Mouse (Mus musculus): ENCODE data around the gene Rnf135. TPM values are rescaled to one million over a fixed set of nuclear protein-coding genes. Genes with fewer than 3 reads are reported as not detected.
"Not testable (repeated sequence)": the region's sequence is repeated elsewhere in the genome, so short reads cannot be mapped to it uniquely, and the experiment has no call there.

Gene Rnf135
- polyA plus RNA-seq, 1 experiment = 6.1 TPM

DNA sequence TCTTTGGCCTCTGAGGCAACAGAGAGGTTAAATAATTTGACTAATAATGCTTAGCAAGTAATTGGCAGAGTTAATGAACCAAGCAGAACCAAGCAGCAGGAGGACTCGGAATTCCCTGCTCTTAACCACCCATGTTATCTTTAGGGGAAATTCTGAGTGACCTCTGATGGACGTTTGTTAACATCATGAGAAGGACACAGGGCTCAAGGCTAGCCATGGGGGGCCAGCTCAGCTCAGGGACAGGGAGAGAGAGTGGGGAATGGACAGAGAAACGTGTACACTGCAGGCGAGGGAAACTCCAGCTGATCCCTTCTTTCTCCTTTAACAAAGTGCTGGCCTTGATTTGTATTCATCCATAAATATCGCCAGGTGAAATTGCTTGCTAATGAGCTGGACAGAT lies 21.3 kb downstream of the Rnf135 start:
- DNase-seq = no peak
- no peak overlapping the region for H3K27ac ChIP-seq (ENCODE audit: insufficient read depth, low read length)
- H3K4me1 ChIP-seq (ENCODE audit: control insufficient read depth, insufficient read depth, low read length) = no peaks in the 10 kb centered on the region
- no peaks in the 10 kb centered on the region for H3K27me3 ChIP-seq (ENCODE audit: control insufficient read depth, insufficient read depth, low read length)
- TF ChIP-seq CTCF (IDR thresholded peaks at IDR 0.05; ENCODE audit: borderline replicate concordance, insufficient read depth, low read depth, low read length) (no peak), POLR2A (IDR thresholded peaks at IDR 0.05; ENCODE audit: borderline replicate concordance, insufficient read depth, low read length) (no peak)
- no peak overlapping the region for H3K4me3 ChIP-seq (replicated peaks; ENCODE audit: insufficient read depth, low read depth, low read length)
- WGBS = 43% methylated on average over 5 of the region's 5 CpGs

DNA sequence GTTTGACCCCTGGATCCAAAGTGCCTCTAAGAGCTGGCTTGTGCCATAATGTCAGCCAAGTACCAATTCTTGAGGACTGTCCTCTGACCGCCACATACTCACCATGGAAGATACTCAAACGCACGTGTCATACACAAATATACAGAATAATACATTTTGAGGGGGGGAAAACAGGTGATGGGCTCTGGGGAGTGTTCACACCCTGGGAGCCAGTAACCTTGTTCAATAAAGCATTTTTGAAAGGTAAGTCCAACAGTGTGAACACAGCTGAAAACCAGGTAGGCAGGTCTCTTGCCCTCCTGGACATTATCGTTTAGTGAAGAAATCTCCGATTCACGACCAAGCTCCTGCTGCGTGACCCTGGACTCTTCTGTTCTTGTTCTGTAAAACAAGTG lies 24.8 kb downstream of the Rnf135 start:
- no peaks in the 10 kb centered on the region for H3K27me3 ChIP-seq (ENCODE audit: control insufficient read depth, insufficient read depth, low read length)
- TF ChIP-seq POLR2A (IDR thresholded peaks at IDR 0.05; ENCODE audit: borderline replicate concordance, insufficient read depth, low read length) (no peak), CTCF (IDR thresholded peaks at IDR 0.05; ENCODE audit: borderline replicate concordance, insufficient read depth, low read depth, low read length) (no peak)
- H3K27ac ChIP-seq (ENCODE audit: insufficient read depth, low read length) = no peak overlapping the region
- DNase-seq = no peak
- H3K4me1 ChIP-seq (ENCODE audit: control insufficient read depth, insufficient read depth, low read length) = peaks cover 4% of the 10 kb centered on the region
- 36% methylated on average over 7 of the region's 7 CpGs for WGBS
- H3K4me3 ChIP-seq (replicated peaks; ENCODE audit: insufficient read depth, low read depth, low read length) = peak overlapping the region; percentile 67

DNA sequence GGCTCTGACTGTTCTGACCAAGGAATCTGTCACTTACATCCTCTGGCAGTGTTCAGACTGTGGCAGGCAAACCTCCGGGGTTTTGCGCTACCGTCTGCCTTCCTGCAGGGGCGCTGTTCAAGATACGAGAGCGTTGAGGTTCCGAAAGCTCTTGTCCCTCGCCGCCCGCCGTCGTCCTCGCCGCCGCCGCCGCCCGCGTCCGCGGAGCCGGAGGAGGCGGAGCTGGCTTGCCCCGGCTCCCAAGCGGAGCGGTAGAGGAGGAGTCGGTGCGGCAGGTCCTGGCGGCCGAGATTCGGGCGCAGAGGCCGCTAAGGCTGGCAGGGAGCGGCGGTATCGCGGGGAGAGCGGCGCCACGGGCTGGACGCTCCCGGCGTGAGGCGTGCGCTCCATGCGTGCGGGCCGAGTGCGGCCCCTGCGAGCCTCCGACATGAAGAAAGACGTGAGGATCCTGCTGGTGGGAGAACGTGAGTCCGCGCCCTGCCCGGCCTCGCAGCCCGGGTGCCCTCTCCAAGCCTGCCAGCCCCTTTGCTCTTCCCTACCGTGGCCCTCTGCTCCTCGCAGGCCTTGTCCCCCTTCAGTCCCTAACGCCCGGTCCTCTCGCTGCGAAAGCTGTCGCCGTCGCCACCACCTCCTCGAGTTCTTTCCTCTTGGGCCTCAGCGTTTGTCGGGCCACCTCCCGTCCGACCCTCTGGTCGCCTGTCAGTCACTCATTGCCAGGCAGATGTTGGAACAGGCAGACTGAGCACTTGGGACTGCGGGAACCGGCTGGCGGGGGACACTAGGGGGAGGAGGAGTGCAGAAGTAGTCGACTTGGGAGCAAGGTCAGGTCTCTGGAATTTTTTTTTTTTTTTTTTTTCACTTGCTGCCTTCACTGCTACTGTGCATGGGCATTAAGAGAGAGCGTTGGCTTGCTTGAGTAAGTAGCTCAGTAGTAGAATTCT lies 25.5 kb downstream of the Rnf135 start, which contains the start of gene Rhot1:
Gene Rhot1 (plus strand): TSS at position 160 of the 941 bp plus-strand sequence.
- Histone ChIP-seq H3K4me1 (ENCODE audit: control insufficient read depth, insufficient read depth, low read length) (peaks cover 4% of the 10 kb centered on the region), H3K4me3 (replicated peaks; ENCODE audit: insufficient read depth, low read depth, low read length) (peak within 1 kb of the TSS; percentile 67), H3K27ac (ENCODE audit: insufficient read depth, low read length) (peak within 1 kb of the TSS; percentile 48), H3K27me3 (ENCODE audit: control insufficient read depth, insufficient read depth, low read length) (no peaks in the 10 kb centered on the region)
- peak; percentile 96 to 98 for DNase-seq
- peak; percentile 79 for TF ChIP-seq CTCF (IDR thresholded peaks at IDR 0.05; ENCODE audit: borderline replicate concordance, insufficient read depth, low read depth, low read length)
- TF ChIP-seq POLR2A (IDR thresholded peaks at IDR 0.05; ENCODE audit: borderline replicate concordance, insufficient read depth, low read length) = peak; percentile 71
- under 1% methylated on average over 78 of the region's 78 CpGs for WGBS

DNA sequence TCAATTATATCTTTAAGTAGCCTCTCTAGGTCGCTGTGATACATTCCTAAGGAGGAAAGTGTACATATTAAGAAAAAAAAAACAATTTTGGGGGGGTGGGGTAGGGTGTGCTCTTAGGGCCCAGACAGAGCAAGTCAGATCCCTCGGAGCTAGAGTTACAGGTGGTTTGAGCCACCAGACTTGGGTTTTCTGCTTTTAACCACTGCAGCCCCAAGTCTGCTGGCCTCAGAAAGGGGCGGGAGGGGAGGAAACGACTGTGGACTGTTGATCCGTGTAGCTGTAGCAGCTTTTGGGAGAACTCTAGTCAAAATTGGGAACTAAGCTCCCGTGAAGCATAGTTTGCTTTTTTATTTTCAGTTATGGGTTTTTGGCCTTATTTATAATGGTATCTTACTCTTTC lies 26.7 kb downstream of the Rnf135 start:
- WGBS = 36% methylated on average over 6 of the region's 6 CpGs
- H3K4me3 ChIP-seq (replicated peaks; ENCODE audit: insufficient read depth, low read depth, low read length) = peak overlapping the region; percentile 26
- TF ChIP-seq CTCF (IDR thresholded peaks at IDR 0.05; ENCODE audit: borderline replicate concordance, insufficient read depth, low read depth, low read length) (no peak), POLR2A (IDR thresholded peaks at IDR 0.05; ENCODE audit: borderline replicate concordance, insufficient read depth, low read length) (no peak)

DNA sequence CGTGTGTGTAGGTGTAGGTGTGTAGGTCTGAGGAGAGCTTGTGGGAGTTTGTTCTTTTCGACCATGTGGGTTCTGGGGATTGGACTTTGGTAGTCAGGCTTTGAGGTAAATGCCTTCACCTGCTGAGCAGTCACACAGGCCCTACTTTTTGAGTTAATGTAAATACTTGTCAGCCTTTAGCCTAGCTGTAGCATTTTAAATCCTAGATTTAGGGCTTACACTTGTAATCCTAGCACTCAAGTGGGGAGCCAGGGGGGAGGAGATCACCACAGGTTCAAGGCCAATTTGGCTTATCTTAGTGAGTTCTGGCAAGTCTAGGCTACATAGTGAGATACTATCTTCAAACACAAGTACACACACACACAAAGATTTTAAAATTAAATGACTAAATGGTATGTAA lies 28.6 kb downstream of the Rnf135 start:
- peaks cover 4% of the 10 kb centered on the region for H3K4me1 ChIP-seq (ENCODE audit: control insufficient read depth, insufficient read depth, low read length)
- no peak for DNase-seq
- WGBS = 97% methylated on average over 2 of the region's 2 CpGs
- TF ChIP-seq CTCF (IDR thresholded peaks at IDR 0.05; ENCODE audit: borderline replicate concordance, insufficient read depth, low read depth, low read length) (no peak), POLR2A (IDR thresholded peaks at IDR 0.05; ENCODE audit: borderline replicate concordance, insufficient read depth, low read length) (no peak)
- no peak overlapping the region for H3K27ac ChIP-seq (ENCODE audit: insufficient read depth, low read length)
- no peak overlapping the region for H3K4me3 ChIP-seq (replicated peaks; ENCODE audit: insufficient read depth, low read depth, low read length)
- no peaks in the 10 kb centered on the region for H3K27me3 ChIP-seq (ENCODE audit: control insufficient read depth, insufficient read depth, low read length)

More for the DNA sequence above, 26.7 kb downstream of the Rnf135 start:
- Histone ChIP-seq H3K27ac (ENCODE audit: insufficient read depth, low read length) (no peak overlapping the region), H3K27me3 (ENCODE audit: control insufficient read depth, insufficient read depth, low read length) (no peaks in the 10 kb centered on the region), H3K4me1 (ENCODE audit: control insufficient read depth, insufficient read depth, low read length) (peaks cover 4% of the 10 kb centered on the region)
- DNase-seq = no peak

DNA sequence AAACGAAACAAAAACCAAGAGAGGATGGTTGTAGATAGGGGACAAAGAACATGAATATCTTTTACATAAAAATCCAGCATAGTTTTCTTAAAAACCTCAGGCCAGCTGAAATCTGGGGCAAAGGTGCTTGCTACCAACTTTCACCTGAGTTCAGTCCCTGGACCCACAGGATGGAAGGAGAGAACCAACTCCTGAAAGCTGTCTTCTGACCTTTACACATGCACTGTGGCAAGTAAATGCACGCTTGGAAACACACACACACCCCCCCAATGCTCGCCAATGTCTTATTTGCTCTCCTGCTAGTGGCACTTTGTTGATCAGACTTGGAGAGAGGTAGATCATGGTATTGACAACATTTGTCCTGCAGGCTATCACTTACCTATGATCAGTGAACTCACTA lies 31.6 kb downstream of the Rnf135 start:
- TF ChIP-seq CTCF (IDR thresholded peaks at IDR 0.05; ENCODE audit: borderline replicate concordance, insufficient read depth, low read depth, low read length) (no peak), POLR2A (IDR thresholded peaks at IDR 0.05; ENCODE audit: borderline replicate concordance, insufficient read depth, low read length) (no peak)
- WGBS = 77% methylated on average over 3 of the region's 3 CpGs
- Histone ChIP-seq H3K4me3 (replicated peaks; ENCODE audit: insufficient read depth, low read depth, low read length) (no peak overlapping the region), H3K27me3 (ENCODE audit: control insufficient read depth, insufficient read depth, low read length) (no peaks in the 10 kb centered on the region), H3K4me1 (ENCODE audit: control insufficient read depth, insufficient read depth, low read length) (peaks cover 8% of the 10 kb centered on the region), H3K27ac (ENCODE audit: insufficient read depth, low read length) (no peak overlapping the region)
- DNase-seq = no peak

DNA sequence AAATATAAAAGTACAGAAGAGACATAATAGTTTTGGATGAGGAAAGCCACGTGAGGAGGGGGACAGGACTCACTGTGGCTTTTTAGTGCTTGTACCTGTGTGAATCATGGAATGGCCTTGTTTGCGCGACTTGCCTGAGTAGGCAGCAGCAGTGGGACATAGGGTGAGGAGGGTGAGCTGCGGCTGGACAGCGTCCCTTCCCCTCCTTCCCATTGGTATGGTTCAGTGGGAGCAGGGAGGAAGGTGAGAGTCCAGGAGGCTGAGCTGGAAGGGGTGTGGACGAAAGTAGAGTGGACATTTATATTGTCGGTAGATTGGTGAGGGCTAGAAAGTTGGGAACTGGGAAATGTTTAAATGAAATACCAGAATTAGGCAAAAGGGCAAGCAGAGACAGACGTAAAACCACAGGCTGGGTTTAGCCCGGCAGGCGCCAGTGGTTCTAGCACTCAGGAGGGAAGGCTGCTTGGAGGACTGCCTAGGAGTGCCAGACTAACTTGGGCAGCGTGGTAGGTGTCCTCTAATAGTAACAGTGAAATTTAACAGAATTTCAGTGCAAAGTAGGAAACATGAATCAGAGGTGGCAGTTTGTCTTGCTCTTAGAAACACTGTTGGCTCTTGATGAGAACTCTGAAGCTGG lies 35.1 kb downstream of the Rnf135 start:
- 0 out of 2 replicates have a peak, but pooled peaks cover 4% of the 10 kb centered on the region for H3K4me1 ChIP-seq (ENCODE audit: control insufficient read depth, insufficient read depth, low read length)
- no peaks in the 10 kb centered on the region for H3K27me3 ChIP-seq (ENCODE audit: control insufficient read depth, insufficient read depth, low read length)
- H3K4me3 ChIP-seq (replicated peaks; ENCODE audit: insufficient read depth, low read depth, low read length) = no peak overlapping the region
- DNase-seq = no peak
- no peak for TF ChIP-seq POLR2A (IDR thresholded peaks at IDR 0.05; ENCODE audit: borderline replicate concordance, insufficient read depth, low read length)
- no peak for TF ChIP-seq CTCF (IDR thresholded peaks at IDR 0.05; ENCODE audit: borderline replicate concordance, insufficient read depth, low read depth, low read length)
- no peak overlapping the region for H3K27ac ChIP-seq (ENCODE audit: insufficient read depth, low read length)
- 61% methylated on average over 11 of the region's 11 CpGs for WGBS

DNA sequence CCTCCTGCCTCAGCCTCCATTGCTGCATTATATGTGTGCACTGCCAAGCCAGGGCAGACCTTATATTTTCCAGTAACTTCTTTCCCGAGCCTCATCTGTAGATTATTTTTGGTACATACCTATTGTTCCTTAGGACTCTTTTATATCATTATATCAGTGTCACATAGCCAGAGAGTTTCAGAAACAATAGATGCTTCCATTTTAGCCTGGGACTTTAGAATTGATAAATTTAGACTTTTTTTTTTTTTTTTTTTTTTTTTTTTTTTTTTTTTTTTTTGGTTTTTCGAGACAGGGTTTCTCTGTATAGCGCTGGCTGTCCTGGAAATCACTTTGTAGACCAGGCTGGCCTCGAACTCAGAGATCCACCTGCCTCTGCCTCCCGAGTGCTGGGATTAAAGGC lies 46.4 kb downstream of the Rnf135 start:
- WGBS = 87% methylated on average over 5 of the region's 5 CpGs
- not testable (repeated sequence) for H3K4me1 ChIP-seq (ENCODE audit: control insufficient read depth, insufficient read depth, low read length)

More for the DNA sequence above, 46.4 kb downstream of the Rnf135 start:
- H3K4me3 ChIP-seq (replicated peaks; ENCODE audit: insufficient read depth, low read depth, low read length); H3K27ac ChIP-seq (ENCODE audit: insufficient read depth, low read length); DNase-seq; H3K27me3 ChIP-seq (ENCODE audit: control insufficient read depth, insufficient read depth, low read length): not testable (repeated sequence)
